Mouse (Mus musculus): Measurements from ENCODE around the gene Stat3.

Stat3 gene

GRCm38 (mm10) chr11:100924386-100924919 lies 14.9 kb downstream of the Stat3 start:
- DNase-seq (ENCODE audit: low spot score): no peak

GRCm38 (mm10) chr11:100920887-100921624 lies 18.3 kb downstream of the Stat3 start:
- DNase-seq (ENCODE audit: low spot score): no peak

GRCm38 (mm10) chr11:100918007-100918406 lies 21.3 kb downstream of the Stat3 start:
- no peak for DNase-seq (ENCODE audit: low spot score)

- DNase-seq (ENCODE audit: low spot score): no peak
Measured at GRCm38 (mm10) chr11:100916432-100916971, 22.8 kb downstream of the Stat3 start.

- no peak for DNase-seq (ENCODE audit: low spot score)
Measured at GRCm38 (mm10) chr11:100915063-100915462, 24.3 kb downstream of the Stat3 start.

- DNase-seq (ENCODE audit: low spot score): no peak
Measured at GRCm38 (mm10) chr11:100914415-100914814, 24.9 kb downstream of the Stat3 start.

- no peak for DNase-seq (ENCODE audit: low spot score)
Measured at GRCm38 (mm10) chr11:100912401-100913155, 26.8 kb downstream of the Stat3 start.

GRCm38 (mm10) chr11:100908567-100908966 lies 30.8 kb downstream of the Stat3 start:
- no peak for DNase-seq (ENCODE audit: low spot score)

GRCm38 (mm10) chr11:100908112-100908511 lies 31.2 kb downstream of the Stat3 start:
- no peak for DNase-seq (ENCODE audit: low spot score)

- DNase-seq (ENCODE audit: low spot score): no peak
Measured at GRCm38 (mm10) chr11:100906885-100907284, 32.5 kb downstream of the Stat3 start.

- DNase-seq (ENCODE audit: low spot score): no peak
Measured at GRCm38 (mm10) chr11:100905929-100906328, 33.4 kb downstream of the Stat3 start.

GRCm38 (mm10) chr11:100904580-100905351 lies 34.6 kb downstream of the Stat3 start:
- DNase-seq (ENCODE audit: low spot score): no peak

GRCm38 (mm10) chr11:100898441-100899199 lies 40.7 kb downstream of the Stat3 start:
- DNase-seq (ENCODE audit: low spot score): no peak

GRCm38 (mm10) chr11:100897294-100898231 lies 41.8 kb downstream of the Stat3 start:
- DNase-seq (ENCODE audit: low spot score): no peak

GRCm38 (mm10) chr11:100896078-100896477 lies 43.3 kb downstream of the Stat3 start:
- DNase-seq (ENCODE audit: low spot score): no peak

GRCm38 (mm10) chr11:100894146-100894918 lies 45.0 kb downstream of the Stat3 start:
- no peak for DNase-seq (ENCODE audit: low spot score)

- DNase-seq (ENCODE audit: low spot score): peak; percentile 92
Measured at GRCm38 (mm10) chr11:100893482-100893881, 45.9 kb downstream of the Stat3 start.

GRCm38 (mm10) chr11:100892435-100892834 lies 46.9 kb downstream of the Stat3 start:
- DNase-seq (ENCODE audit: low spot score): no peak
